Mouse (Mus musculus) cerebellum, postnatal 10 days (tissue): Measurements from ENCODE around the gene Serp2.

Experiments used
- DNase-seq, 2 experiments: peaks; one replicate each; pipeline ENCODE4 v3.0.0; 2021; ENCODE audit warnings: mixed read lengths in 2 of 2

Gene Serp2

DNA sequence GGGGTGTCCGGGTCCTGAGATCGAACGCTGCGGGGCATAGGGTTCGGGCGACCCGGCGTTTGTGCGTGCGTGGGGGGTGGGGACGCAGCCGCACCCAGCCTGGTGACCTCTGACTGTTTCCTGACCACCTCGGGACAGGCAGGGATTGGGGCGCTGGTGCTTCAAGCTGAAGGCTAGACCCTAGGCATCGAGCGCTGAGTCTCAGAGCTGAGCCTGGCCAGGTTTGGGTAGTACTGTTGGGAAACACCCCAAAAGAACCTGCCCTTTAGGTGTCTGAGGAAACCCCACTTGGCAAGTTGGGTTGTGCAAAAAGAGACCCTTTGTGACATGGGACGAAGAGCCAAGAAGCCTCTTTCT lies at the start of gene Serp2:
TSS of gene Serp2 (minus strand) at position 38 of the 357 bp plus-strand sequence.
- no peak for DNase-seq

DNA sequence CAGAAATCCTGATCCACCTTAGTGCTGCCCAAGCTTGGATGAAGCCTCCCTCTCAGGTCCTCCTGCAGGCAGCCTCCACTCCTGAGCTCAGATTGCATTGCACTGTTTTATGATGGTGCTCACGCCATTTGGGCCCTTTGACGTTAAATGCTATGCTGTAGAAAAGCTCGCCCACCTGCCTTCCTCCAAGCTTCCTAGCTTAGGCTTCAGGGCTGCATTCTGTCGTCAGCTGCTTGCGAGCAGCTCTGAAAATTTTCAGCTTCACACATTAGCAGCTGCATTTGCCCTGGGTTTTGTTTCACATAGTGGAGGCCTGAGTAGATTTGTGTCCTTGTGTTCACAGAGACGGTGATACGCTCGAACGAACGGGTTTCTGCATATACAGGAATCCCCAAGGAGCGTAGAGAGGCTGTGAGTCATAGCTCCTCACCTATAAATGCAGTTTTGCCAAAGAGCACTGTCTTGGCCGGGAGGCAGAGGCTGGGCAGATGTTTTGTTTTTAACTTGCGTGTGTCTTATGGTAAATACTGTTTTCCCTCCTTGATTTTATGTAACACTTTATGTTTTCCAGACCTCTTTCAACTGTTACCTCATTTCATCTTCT lies 49.3 kb upstream of the Serp2 start:
- DNase-seq, result no peak

DNA sequence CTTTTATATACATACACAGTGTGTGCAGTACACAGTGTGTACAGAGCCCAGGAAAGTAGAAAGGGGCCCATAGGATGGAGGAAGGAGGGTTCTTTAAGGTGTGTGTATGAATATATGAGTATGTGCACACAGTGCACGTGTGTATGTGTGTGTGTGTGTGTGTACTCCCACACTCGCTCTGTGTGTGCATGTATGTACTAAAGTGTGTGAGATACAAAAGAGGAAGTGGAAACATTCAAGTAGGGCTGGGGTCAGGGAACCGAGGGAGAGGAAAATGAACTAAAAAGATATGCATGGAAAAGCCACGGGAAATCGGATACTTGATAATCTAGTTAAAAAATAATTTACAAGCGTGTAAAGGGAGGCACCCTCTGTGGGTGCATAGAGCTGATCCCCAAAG lies 47.3 kb upstream of the Serp2 start:
- DNase-seq, result no peak

DNA sequence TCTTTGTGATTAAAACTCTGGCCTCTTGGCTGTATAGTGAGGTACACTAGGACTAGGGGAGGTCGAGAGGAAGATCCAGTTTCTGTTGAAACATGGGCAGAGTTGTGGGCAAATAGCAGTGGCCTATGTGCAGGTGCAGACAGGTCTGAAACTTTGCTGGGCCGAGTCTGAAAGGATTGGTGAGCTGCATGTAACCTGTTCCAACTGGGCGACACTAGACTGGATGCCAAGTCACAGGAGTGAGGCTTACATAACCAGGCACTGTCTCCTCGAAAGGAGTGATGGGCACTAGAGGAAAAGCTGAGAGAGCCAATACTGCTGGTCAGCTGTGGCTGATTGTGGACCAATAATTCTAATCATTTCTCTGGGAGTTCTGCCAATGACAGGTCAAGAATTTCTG lies 45.0 kb upstream of the Serp2 start:
- peak in 1 of 2 experiments; percentile 43 for DNase-seq

DNA sequence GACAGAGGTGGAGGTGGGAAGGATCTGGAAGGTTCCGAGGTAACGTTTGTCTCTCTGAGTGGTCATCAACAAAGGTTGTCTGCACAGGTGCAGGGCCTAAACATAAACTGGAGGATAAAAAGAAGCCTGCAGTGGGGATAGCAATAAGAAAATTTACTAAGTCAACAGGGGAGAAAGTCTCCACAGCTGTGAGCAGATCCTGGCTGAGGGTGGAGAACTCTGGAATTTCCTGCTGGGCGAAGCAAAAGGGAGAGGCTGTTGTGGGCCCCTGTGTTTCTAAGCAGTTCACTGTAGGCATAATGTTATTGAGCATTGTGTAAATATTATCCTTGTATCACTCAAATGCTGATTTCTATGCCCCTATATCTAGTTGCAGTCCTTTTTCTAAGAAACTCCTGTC lies 43.7 kb upstream of the Serp2 start:
- DNase-seq, result no peak

DNA sequence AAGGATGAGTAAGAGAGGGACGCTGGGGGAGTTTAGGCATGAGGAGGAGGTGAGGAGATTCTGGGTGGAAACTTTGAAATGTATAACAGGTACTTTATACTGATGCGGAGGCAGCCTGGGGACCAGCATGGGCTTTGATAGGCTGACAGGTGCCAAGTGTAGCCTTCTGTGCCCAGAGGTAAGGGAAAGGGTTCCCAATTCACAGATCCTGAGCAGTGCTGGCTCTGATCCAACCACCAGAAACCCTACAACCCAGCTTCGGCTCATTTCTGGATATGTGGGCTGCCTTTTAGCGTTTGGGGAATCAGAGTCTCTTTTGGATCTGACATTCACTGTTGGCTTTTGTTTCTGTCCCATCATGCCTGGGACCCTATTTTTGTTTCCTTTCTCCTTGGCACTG lies 43.0 kb upstream of the Serp2 start:
- peak; percentile 50 to 58 for DNase-seq

DNA sequence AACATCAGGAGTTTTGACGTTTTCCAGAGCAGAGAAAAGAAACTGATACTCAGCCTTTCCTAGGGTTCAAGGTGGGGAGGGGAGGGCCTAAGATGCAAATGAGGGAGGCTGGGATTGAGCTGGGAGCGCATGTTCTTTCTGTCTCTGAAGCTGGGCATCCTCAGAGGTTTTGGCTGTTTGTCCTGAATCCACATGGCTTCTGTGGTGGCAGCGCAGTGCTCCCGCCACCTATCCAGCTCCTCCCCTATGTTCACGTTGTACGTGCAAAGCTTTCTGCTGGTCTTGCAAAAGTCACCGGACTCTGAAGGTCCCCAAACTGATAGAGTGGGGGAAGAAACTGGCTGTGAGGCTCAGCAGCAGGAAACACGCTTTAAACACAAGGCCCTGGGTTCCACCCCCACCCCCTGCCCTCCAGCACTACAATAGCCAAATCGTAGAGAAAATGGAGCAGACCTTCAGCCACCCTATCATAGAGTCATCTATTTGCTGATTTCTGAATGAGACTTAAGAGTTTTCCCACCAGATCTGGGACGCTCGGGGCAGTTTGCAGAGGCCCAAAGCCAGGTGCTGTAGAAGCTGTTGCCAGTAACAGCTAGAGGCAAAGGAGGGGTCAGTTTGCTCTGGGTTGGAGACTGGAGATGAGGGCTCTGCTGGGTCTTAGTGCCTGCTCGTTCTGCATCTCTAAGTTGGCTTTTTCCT lies 42.0 kb upstream of the Serp2 start:
- DNase-seq, result peak; percentile 77 to 79

DNA sequence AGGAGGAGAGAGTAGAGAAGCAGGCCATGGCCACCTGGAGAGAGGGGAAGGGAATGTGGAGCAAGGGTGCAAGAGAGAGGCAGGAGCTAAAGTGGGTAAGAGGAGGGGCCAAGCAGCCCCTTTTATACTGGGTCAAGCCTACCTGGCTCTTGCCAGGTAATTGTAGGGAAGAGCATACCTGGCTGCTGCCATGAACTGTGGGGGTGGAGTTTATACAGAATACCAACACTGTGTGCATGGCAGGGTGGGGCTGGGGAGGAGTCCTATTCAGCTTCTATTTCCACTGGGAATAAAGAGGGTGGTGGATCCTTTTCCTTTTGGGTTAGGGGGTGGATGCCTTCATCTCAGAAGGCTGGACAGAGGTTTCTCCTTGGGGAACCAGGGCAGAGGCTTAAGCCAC lies 41.1 kb upstream of the Serp2 start:
- DNase-seq, result no peak

DNA sequence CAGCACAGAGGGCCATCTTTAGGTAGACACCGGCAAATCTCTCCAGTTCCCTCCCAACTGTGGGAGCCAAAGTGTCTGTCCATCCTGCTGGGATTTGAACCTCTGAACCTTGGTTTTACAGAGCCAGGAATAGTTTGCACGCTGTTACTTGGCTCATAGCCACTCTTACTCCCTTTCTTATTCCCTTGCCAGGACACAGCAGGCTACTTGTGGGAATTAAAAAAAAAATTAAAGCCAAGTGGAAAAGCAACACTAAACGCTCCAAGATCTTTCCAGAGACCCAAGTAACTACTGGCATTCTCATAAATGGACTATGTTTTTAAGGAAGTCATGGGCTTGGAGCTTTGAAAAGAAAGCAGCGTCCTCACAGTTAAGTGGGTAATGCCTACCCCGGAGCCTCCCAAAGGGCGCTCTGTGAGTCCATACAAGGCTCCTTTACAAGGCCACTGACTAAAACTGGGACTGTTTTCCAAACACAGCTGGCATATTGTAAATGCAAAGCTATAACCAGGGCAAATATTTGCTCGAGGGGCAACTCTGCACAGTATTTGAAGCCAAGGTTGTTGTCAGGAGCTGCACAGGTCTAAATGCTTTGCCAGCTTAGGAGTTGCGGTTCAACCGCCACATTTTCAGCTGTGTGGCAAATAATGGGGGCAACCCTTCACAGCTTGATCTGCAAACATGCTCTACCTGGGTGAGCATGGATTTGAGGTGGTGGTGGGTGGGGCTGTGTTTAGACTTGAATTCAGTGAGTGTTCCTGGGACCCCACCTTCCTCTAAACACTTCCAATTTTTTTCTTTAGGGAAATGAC lies 38.6 kb upstream of the Serp2 start:
- DNase-seq, result peak in 1 of 2 experiments; percentile 56

DNA sequence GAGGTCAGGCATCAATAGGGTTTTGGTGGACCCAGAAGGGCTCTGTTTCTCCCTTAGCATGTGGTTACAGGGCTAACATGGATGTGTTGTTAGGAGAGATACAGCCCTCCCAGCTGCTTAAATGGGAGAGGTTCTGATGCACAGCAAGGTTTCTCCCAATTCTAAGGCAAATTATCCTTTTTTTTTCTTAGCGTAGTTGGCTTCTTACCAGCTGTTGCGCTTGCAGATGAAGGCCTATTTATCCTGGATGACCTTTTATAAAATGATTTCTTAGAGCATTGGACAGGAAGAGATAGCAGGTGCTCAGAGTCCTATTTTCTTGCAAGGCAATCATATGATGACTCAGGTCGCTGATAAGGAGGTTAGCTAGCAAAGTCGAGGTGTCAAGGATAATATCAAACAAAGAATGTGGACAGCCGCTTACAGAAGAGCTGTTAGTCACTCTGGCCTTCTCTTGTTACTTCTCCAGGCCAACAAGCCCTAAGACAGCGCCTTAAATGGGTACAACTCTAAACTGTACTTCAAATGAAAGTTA lies 37.7 kb upstream of the Serp2 start:
- DNase-seq, result no peak

DNA sequence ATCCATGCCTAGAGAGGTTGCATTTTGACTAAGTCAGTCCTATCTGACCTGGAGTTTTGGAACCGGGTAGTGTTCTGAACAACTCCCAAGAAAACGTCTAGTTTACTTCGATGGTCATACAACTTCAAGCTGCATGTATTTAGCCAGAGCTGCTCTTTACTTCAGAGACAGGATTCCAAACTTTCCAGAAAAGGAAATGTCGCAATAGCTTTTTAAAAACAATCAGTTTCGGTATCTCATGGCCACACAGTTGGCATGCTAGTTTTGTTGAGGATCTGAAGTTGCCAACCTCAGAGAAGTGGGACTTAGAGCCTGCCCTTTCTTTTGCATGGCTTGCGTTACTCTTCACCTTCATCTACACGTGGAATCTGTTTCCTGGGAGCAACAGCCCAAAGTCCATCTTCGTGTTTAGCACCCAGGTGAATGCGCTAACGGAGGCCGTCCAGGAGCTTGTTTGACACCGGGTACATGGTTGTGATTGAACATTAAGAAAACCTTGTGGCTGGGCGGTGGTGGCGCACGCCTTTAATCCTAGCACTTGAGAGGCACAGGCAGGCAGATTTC lies 37.0 kb upstream of the Serp2 start:
- no peak for DNase-seq

DNA sequence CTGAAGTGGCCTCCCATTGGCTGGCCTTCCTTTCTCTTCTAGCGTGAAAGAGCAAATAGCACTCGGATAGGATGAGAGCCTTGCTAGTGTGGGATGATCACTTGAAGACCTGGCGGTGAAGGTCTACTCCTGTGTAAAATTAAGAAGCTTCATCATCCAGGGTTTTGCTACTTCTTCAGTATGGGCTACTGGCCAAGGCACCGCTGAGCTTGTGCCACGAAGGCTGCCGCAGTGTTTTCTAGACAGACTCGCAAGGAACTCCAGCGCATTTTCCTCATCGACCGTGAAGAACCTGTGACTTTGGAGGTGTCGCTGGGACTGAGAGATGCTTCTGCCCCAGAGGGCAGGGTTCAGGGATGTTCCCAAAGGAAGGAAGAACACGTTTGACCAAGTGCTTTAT lies 36.0 kb upstream of the Serp2 start:
- peak; percentile 62 to 65 for DNase-seq

DNA sequence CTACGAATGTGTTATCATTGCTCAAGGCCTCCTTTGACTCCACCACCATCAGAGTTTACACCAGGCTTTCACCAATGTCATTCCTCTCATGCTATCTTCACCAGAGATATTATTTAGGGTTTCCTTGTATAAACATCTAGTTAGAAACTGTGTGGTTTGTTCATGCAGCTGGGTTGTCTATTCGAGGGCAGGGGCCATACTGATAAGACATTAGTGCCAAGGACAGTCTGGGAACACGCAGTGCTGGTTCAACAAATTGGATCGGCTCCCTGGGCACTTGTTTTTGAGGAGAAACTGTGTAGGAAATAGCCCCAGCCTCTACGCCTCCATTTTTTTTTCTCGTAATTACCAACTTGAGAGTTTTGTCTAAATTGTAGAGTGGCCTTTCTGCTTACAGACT lies 35.4 kb upstream of the Serp2 start:
- no peak for DNase-seq

DNA sequence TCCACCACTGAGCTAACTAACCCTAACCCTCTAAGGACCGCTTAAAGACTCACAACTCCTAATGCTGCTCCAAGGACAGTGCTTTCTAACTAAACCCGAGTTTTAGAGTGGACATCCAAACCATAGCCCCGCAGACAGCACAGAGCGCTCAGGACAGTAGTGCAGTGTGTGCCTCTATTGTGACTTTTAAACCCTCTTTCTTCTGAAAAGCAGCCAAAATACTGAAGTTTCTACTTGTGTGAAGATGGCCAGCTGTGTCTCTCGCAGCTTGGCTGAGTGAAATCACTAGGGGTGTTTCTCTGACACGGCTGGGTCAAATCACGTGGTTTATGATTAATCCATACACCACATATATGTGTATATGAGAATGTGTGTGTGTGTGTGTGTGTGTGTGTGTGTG lies 33.4 kb upstream of the Serp2 start:
- no peak for DNase-seq

DNA sequence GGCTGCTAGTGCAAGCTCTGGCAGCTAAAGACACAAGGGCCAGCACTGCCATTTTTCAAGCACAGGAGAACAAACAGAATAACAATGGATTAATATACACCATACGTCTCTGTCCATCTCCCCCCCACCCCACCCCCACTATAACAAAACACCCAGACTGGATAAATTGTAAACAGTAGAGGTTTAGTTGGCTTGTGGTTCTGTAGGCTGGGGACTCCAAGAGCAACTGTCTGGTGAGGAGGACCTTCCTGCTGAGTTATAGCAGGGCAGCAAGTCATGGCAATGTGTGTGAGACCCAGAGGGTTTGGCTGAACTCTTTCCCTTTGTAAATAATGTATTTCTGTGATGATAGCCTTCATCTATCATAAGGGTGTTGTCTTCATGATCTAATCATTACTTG lies 33.0 kb upstream of the Serp2 start:
- no peak for DNase-seq

DNA sequence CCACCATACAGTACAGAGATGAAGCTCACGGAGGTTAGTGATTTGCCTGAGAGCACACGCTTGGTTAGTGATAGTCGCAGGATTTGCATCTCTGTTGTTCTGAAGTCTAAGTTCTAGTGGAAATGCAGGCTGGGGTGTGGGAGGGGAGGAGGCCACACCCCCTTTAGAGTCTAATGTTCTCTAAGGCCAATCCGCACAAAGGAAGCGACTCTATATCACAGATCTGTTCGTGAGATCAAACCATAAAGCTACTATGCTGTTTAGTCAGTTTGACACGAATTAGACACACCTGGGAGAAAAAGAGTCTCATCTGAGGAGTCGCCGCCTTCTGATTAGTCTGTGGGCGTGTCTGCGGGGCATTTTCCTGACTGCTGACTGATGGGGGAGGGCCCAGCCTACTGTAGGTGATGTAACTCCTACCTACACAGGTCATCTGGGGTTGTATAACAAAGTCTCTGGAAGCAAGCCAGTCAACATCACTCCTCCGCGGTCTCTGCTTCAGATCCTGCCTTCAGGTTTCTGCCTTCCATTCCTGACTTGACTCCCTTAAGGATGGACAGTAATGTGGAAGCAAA lies 29.2 kb upstream of the Serp2 start:
- no peak for DNase-seq

DNA sequence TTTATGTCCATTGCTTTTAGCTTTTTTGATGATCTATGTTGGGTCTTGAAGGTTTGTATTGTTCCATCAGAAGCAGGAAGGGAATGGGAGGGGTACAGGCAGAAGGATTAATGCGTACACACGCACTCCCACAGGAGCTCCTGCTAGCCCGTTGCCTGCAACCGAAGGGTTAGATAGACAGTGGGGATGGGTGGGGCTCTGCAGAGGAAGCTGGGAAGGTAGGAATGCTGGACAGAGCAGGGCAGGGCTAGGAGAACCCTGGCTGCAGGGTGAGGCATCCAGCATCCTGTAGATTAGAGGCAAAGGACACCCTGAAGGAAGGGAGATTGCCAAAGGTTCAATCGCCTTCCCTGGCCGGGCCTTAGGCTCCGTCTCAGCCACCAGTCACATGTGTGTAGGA lies 27.3 kb upstream of the Serp2 start:
- DNase-seq, result no peak

DNA sequence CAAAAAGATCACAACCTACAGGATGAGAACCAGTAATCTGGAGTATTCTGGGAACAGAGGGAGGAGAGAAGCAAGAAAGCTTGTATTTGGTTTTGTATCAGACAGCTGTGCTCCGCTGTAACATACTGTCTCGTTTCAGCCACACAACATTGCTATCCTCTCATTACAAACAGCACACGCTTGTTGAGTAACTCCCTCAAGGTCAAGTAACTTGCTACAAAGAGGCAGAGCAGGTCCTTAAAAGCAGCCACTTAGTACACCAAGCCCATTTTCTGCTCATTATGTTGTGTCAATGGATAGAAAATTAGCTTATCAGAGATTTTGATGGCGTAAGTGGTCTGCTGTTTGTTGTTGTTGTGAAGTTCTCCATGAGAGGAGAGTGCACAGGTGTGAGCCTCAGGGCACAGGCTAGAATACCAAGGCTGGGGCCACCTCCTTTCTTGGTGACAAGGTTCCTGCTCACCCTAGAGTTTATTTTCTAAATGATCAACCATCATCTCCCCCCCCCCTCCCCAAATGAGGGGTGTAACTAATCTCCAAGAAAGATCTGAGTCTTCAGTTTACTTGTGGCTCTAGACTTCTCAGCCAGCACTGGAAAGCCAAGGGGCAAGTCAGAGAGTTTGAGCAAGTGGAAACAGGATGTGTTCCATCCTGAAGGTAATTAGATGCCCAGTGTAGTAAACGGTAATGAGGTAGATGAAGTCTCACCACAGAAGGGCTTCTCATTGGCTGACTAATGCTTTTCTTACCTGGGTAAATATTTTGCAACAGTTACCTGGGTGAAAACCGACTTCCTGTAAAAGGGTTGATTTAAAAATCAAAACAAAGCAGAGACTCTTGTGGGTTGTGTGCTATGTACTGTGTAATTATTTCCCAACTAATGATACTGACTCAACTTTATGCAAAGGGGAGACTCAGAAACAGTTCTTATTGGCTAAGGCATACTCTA lies 25.6 kb upstream of the Serp2 start:
- DNase-seq, result no peak

DNA sequence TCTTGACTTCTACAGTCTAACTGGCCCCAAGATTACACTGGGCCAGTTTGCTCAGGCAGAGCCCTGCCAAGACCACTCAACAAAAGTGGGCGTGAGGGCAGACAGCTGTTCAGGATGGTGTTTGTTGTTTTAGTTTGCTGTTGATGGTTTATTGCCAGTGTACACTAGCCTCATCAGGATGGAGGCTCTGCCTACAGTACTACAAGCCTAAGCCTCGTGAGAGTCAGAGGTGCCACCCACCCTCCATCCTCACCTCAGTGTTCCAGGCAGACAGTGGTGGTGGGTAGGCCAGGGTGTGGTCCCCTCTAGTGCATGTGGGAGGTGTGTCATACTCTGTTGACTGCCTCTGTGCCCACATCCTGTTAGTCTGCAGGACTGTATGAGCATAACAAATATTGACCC lies 23.0 kb upstream of the Serp2 start:
- DNase-seq, result no peak

DNA sequence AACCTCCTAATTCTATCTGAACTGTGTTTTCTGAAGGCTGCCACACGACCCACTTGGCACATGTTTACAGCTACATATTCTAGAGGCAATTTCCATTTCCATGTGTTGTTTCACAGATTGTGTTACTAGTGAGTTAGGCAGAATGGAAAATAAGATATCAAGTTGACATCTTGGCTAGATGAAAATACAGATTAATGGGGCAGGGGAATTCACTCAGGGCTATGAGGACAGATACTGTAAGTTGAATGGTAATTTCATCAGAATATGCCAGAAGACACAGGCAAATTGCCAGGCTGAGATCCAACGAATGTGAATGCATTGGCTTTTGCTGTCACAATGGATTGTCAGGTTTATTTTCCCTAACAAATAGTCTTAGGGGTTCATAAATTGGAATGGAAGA lies 21.2 kb upstream of the Serp2 start:
- peak; percentile 58 to 66 for DNase-seq

DNA sequence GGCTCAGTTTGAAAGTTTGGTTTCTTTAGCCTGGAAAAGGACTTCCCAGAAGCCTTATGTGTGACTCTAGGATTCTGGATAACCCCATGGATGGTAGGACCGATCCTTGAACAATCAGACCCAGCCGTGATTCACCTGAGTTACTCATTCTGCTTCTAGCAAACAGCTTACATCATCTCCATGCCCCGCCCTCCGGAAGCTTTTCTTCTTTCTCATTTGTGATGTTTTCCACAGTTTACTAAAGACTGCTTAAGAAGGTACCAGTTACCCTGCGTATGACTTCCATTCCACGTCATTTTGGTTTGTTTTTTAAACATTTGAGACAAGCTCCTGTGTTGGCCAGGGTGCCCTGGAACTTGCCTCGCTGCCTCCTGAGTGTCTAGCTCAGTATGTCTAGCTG lies 13.6 kb upstream of the Serp2 start:
- no peak for DNase-seq
